9 mouse cellular contexts compared by ENCODE assay signal in the genomic region with DNA sequence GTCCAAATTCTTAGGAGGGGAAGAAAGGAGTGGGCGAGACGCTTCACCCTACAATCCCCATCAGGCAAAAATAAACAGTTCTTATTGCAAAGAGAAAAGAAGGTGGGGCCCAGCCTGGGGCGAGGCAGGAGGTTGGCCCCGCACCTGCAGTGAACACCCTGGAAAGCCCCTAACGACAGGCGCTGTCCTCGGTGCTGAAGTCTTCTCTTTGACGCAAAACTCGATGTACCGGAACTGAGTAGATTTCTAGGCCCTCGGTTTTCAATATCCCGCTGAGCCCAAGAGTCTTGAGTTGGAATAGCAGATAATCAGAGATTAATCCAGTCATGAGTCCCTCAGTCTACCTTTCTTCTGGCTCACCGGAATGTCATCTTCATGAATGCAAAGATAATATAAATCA. TPM values are rescaled to one million over a fixed set of nuclear protein-coding genes. Genes with fewer than 3 reads are reported as not detected.
A peak's percentile ranks its signal among the peaks of the same experiment; 100 is the strongest.
DNase-seq lines count a peak whose midpoint lies in the region; ATAC-seq and TF ChIP-seq lines count a peak whose summit lies in the region.
"Had no signal": no experiment of that assay in that cellular context is flagged by ENCODE, and none has a peak within 500 bp of the region (broad histone marks: within the 10 kb centered on the region; RNA-seq: fewer than 3 reads in every experiment).

No protein-coding gene starts in this region.

- peaks cover 6% of the 10 kb centered on the region; the same call in 1 of the 2 replicates for H3K27me3 ChIP-seq in kidney, adult 2 months (replicated peaks; ENCODE audit: control insufficient read depth, insufficient read depth, low read length)
- peaks cover 64% of the 10 kb centered on the region for H3K27me3 ChIP-seq in kidney, embryonic 14.5 days (ENCODE audit: control insufficient read depth, insufficient read depth, low read length)
- H3K27me3 ChIP-seq in hindbrain, embryonic 10.5 days (ENCODE audit: insufficient read depth, poor library complexity, severe bottlenecking) = peaks cover 67% of the 10 kb centered on the region
- peaks cover 58% of the 10 kb centered on the region for H3K27me3 ChIP-seq in lung, embryonic 14.5 days (ENCODE audit: insufficient read depth, low read length)

- 2% methylated on average over 13 of the region's 13 CpGs for WGBS in kidney, adult 2 months
- WGBS in kidney, embryonic 14.5 days = 2% methylated on average over 13 of the region's 13 CpGs
- WGBS in hindbrain, embryonic 10.5 days = 1% methylated on average over 13 of the region's 13 CpGs
- 1% methylated on average over 13 of the region's 13 CpGs for WGBS in lung, embryonic 14.5 days

- DNase-seq in kidney, adult 2 months = peak; percentile 55
- DNase-seq in brain, embryonic 14.5 days (ENCODE audit: low read depth) = peak; percentile 73
- DNase-seq in hindbrain, embryonic 10.5 days (ENCODE audit: low spot score) = peak; percentile 72
- peak; percentile 94 for DNase-seq in lung, embryonic 14.5 days
- DNase-seq in yolk sac, embryonic 10.5 days (ENCODE audit: low spot score) = peak; percentile 51
- no peak for DNase-seq in cerebellum, adult 9-10 months

- no peak overlapping the region for H3K4me3 ChIP-seq in kidney, adult 2 months (ENCODE audit: insufficient read depth, low read depth, low read length)
- H3K4me3 ChIP-seq in kidney, embryonic 14.5 days (ENCODE audit: low read length) = no peak overlapping the region
- H3K4me3 ChIP-seq in hindbrain, embryonic 10.5 days = no peak overlapping the region
- no peak overlapping the region for H3K4me3 ChIP-seq in lung, embryonic 14.5 days (ENCODE audit: low read depth, low read length)
- H3K4me3 ChIP-seq: lung, embryonic 15.5 days had no signal

- ATAC-seq in kidney, embryonic 14.5 days (ENCODE audit: low FRiP score, low TSS enrichment) = no peak
- ATAC-seq in lung, embryonic 14.5 days (ENCODE audit: insufficient read depth) = no peak
- ATAC-seq in neutrophil, adult 5-6 weeks (ENCODE audit: extremely low read depth, insufficient number of reproducible peaks, low FRiP score, poor library complexity, severe bottlenecking) = peak; percentile 70

- TF ChIP-seq CTCF in kidney, adult 2 months (conservative IDR thresholded peaks at IDR 0.05; ENCODE audit: insufficient read depth, insufficient read length, low read depth, low read length) = no peak
- TF ChIP-seq CTCF in brain, embryonic 14.5 days (IDR thresholded peaks at IDR 0.05; ENCODE audit: borderline replicate concordance, extremely low read depth, insufficient read depth, insufficient read length) = no peak
- no peak for TF ChIP-seq CTCF in lung, embryonic 14.5 days (IDR thresholded peaks at IDR 0.05; ENCODE audit: low read depth)

- no peaks in the 10 kb centered on the region for H3K36me3 ChIP-seq in kidney, adult 2 months (ENCODE audit: control insufficient read depth, insufficient read depth, low read length)
- no peaks in the 10 kb centered on the region for H3K36me3 ChIP-seq in kidney, embryonic 14.5 days (ENCODE audit: control insufficient read depth, insufficient read depth, low read length)
- no peaks in the 10 kb centered on the region for H3K36me3 ChIP-seq in hindbrain, embryonic 10.5 days
- no peaks in the 10 kb centered on the region for H3K36me3 ChIP-seq in lung, embryonic 14.5 days (ENCODE audit: insufficient read depth)
- H3K36me3 ChIP-seq: lung, embryonic 15.5 days had no signal

- no peak overlapping the region for H3K27ac ChIP-seq in kidney, adult 2 months (ENCODE audit: insufficient read depth, low read depth, low read length)
- no peak overlapping the region for H3K27ac ChIP-seq in kidney, embryonic 14.5 days (ENCODE audit: low read depth, low read length)
- H3K27ac ChIP-seq in hindbrain, embryonic 10.5 days = no peak overlapping the region
- H3K27ac ChIP-seq in lung, embryonic 14.5 days (ENCODE audit: low read depth) = no peak overlapping the region
- H3K27ac ChIP-seq: lung, embryonic 15.5 days had no signal

- no peaks in the 10 kb centered on the region for H3K9me3 ChIP-seq in kidney, embryonic 14.5 days (ENCODE audit: control insufficient read depth, low read length)
- H3K9me3 ChIP-seq in hindbrain, embryonic 10.5 days = no peaks in the 10 kb centered on the region
- H3K9me3 ChIP-seq in lung, embryonic 14.5 days (ENCODE audit: low read depth, low read length) = no peaks in the 10 kb centered on the region
- H3K9me3 ChIP-seq: lung, embryonic 15.5 days had no signal

- H3K9ac ChIP-seq in kidney, embryonic 14.5 days (ENCODE audit: low read depth, low read length) = no peak overlapping the region
- no peak overlapping the region for H3K9ac ChIP-seq in lung, embryonic 14.5 days
- H3K9ac ChIP-seq: lung, embryonic 15.5 days had no signal

- TF ChIP-seq POLR2A in kidney, adult 2 months (IDR thresholded peaks at IDR 0.05; ENCODE audit: low read depth, low read length) = no peak
- no peak for TF ChIP-seq POLR2A in brain, embryonic 14.5 days (IDR thresholded peaks at IDR 0.05; ENCODE audit: borderline replicate concordance, extremely low read depth, insufficient read depth, insufficient read length, poor library complexity, severe bottlenecking)

- no peaks in the 10 kb centered on the region for H3K4me1 ChIP-seq in kidney, adult 2 months (ENCODE audit: control insufficient read depth, insufficient read depth, low read length)
- peaks cover 24% of the 10 kb centered on the region; the same call in 1 of the 2 replicates for H3K4me1 ChIP-seq in kidney, embryonic 14.5 days (ENCODE audit: control insufficient read depth, insufficient read depth, low read length)
- peaks cover 36% of the 10 kb centered on the region for H3K4me1 ChIP-seq in hindbrain, embryonic 10.5 days (replicated peaks)
- peaks cover 3% of the 10 kb centered on the region; the same call in 1 of the 2 replicates for H3K4me1 ChIP-seq in lung, embryonic 14.5 days (ENCODE audit: insufficient read depth)

- no peak overlapping the region for H3K4me2 ChIP-seq in kidney, embryonic 14.5 days (replicated peaks; ENCODE audit: low read depth, low read length)
- no peak overlapping the region for H3K4me2 ChIP-seq in lung, embryonic 14.5 days

RNA-seq across cellular contexts. Expression of a gene that starts 6.6 kb away (rescaled TPM):
- 0.31 and 1.5 TPM in 2 replicates for polyA plus RNA-seq in kidney, adult 2 months (2012; rRNA removed)
- 0.18 TPM in 1 of 2 replicates, not detected in the other for polyA plus RNA-seq in kidney, embryonic 14.5 days (2014; fragmentation: Nextera tagmentation; extraction: Ambion mirVana)
- polyA plus RNA-seq in brain, embryonic 14.5 days (2012; rRNA removed) = 140 and 158 TPM in 2 replicates
- 1.8 and 8.5 TPM in 2 replicates for polyA plus RNA-seq in hindbrain, embryonic 10.5 days (2016; fragmentation: Nextera tagmentation; extraction: Ambion mirVana)
- 0.11 and 0.28 TPM in 2 replicates for polyA plus RNA-seq in lung, embryonic 14.5 days (2014; fragmentation: Nextera tagmentation; extraction: Ambion mirVana)
- total RNA-seq in neutrophil, adult 5-6 weeks (2017) = 6.1 and 7.1 TPM in 2 replicates

RNA-seq across cellular contexts. Expression of a gene that starts 50.9 kb away (rescaled TPM):
- 2.2 and 2.7 TPM in 2 replicates for polyA plus RNA-seq in kidney, adult 2 months (2012; rRNA removed)
- 2.2 and 3.4 TPM in 2 replicates for polyA plus RNA-seq in kidney, embryonic 14.5 days (2014; fragmentation: Nextera tagmentation; extraction: Ambion mirVana)
- polyA plus RNA-seq in brain, embryonic 14.5 days (2012; rRNA removed) = 2.3 and 2.6 TPM in 2 replicates
- polyA plus RNA-seq in hindbrain, embryonic 10.5 days (2016; fragmentation: Nextera tagmentation; extraction: Ambion mirVana) = 1.6 and 1.9 TPM in 2 replicates
- 6.1 and 6.2 TPM in 2 replicates for polyA plus RNA-seq in lung, embryonic 14.5 days (2014; fragmentation: Nextera tagmentation; extraction: Ambion mirVana)
- 0.37 TPM in 1 of 2 replicates, not detected in the other for total RNA-seq in neutrophil, adult 5-6 weeks (2017)

Comparison
In these comparisons a context has a peak if more than half of its experiments do, and no peak if none do; other contexts are left out.
1. RNA of a gene that starts 6.6 kb away (polyA plus RNA-seq): 140 to 158 TPM in brain, embryonic 14.5 days; 1.8 to 8.5 TPM in hindbrain, embryonic 10.5 days, 0.31 to 1.5 TPM in kidney, adult 2 months, 0.11 to 0.28 TPM in lung, embryonic 14.5 days and 0.18 TPM in kidney, embryonic 14.5 days; every median in the first group is over 10 times any median in the second.